In genomic region chr15:80137945-80138791, GRCm38 (mm10) we compare ENCODE assay signal across 9 mouse cellular contexts. TPM values are rescaled to one million over a fixed set of nuclear protein-coding genes. Genes with fewer than 3 reads are reported as not detected.
DNase-seq lines count a peak whose midpoint lies in the region; ATAC-seq and TF ChIP-seq lines count a peak whose summit lies in the region.
"Had no signal": no experiment of that assay in that cellular context is flagged by ENCODE, and none has a peak within 500 bp of the region (broad histone marks: within the 10 kb centered on the region; RNA-seq: fewer than 3 reads in every experiment).

No protein-coding gene starts in this region.

- no peak overlapping the region for H3K9ac ChIP-seq in heart, adult 2 months (ENCODE audit: low read depth, low read length)
- peak overlapping the region; percentile 28; the same call in 1 of the 2 replicates for H3K9ac ChIP-seq in stomach, embryonic 16.5 days (ENCODE audit: low read length)

- peaks cover 4% of the 10 kb centered on the region for H3K79me2 ChIP-seq in heart, adult 2 months (replicated peaks; ENCODE audit: control insufficient read depth, insufficient read depth, low read length)

- 47% methylated on average over 17 of the region's 17 CpGs for WGBS in heart, adult 2 months
- WGBS in stomach, embryonic 16.5 days, result 54% methylated on average over 17 of the region's 17 CpGs

- TF ChIP-seq EP300 in heart, adult 2 months (IDR thresholded peaks at IDR 0.05; ENCODE audit: insufficient read depth, low read depth, low read length), result no peak

- no peak overlapping the region for H3K4me2 ChIP-seq in stomach, embryonic 16.5 days (ENCODE audit: low read depth, low read length)

- no peak overlapping the region for H3K4me3 ChIP-seq in heart, adult 2 months
- no peak overlapping the region for H3K4me3 ChIP-seq in stomach, embryonic 16.5 days (replicated peaks; ENCODE audit: low read length)
- H3K4me3 ChIP-seq: erythroblast, embryonic 14.5 days had no signal

- H3K27me3 ChIP-seq in heart, adult 2 months (ENCODE audit: control insufficient read depth, insufficient read depth, low read length), result no peaks in the 10 kb centered on the region
- H3K27me3 ChIP-seq in stomach, embryonic 16.5 days (ENCODE audit: control insufficient read depth, insufficient read depth, low read length), result no peaks in the 10 kb centered on the region

- H3K9me3 ChIP-seq in stomach, embryonic 16.5 days (replicated peaks; ENCODE audit: control insufficient read depth, low read length), result no peaks in the 10 kb centered on the region; the same call in 1 of the 2 replicates

- TF ChIP-seq CTCF in heart, adult 2 months (IDR thresholded peaks at IDR 0.05), result 0 out of 2 replicates have a peak, but pooled peaks have one; percentile 8

- peaks cover 16% of the 10 kb centered on the region for H3K4me1 ChIP-seq in heart, adult 2 months (ENCODE audit: control insufficient read depth, insufficient read depth, low read length)
- peaks cover 41% of the 10 kb centered on the region for H3K4me1 ChIP-seq in stomach, embryonic 16.5 days (ENCODE audit: control insufficient read depth, insufficient read depth, low read length)

- H3K36me3 ChIP-seq in heart, adult 2 months (ENCODE audit: control insufficient read depth, insufficient read depth, low read length), result peaks cover 5% of the 10 kb centered on the region
- peaks cover 4% of the 10 kb centered on the region; the same call in 1 of the 2 replicates for H3K36me3 ChIP-seq in stomach, embryonic 16.5 days (ENCODE audit: control insufficient read depth, insufficient read depth, low read length)

- no peak for ATAC-seq in stomach, embryonic 16.5 days (ENCODE audit: insufficient read depth, low FRiP score)
- ATAC-seq in megakaryocyte progenitor cell, adult 5-6 weeks (replicated peaks; ENCODE audit: poor library complexity), result no peak
- ATAC-seq in granulocyte monocyte progenitor cell, adult 5-6 weeks (replicated peaks; ENCODE audit: poor library complexity, severe bottlenecking), result no peak

- peak overlapping the region; percentile 7; the same call in 1 of the 2 replicates for H3K27ac ChIP-seq in heart, adult 2 months
- peak overlapping the region; percentile 55 for H3K27ac ChIP-seq in stomach, embryonic 16.5 days (ENCODE audit: low read length)

- DNase-seq in heart, adult 2 months, result no peak
- DNase-seq in heart, adult 18-20 months, result no peak
- DNase-seq in right cerebral cortex, adult 2 months (ENCODE audit: low spot score in 2 of 2), result peak; percentile 85 to 87
- no peak for DNase-seq in right cerebral cortex, postnatal 14 days
- DNase-seq in left cerebral cortex, adult 8-10 months (ENCODE audit: low spot score in 2 of 2), result peak; percentile 37 to 90

- no peak for TF ChIP-seq POLR2A in heart, adult 2 months (IDR thresholded peaks at IDR 0.05; ENCODE audit: insufficient read depth, low read depth, low read length)

- intact Hi-C loops in heart, adult 2 months (cut with DNase I), result no loop called here

RNA-seq across cellular contexts. Expression of gene Tab1, which starts 5.2 kb away (rescaled TPM):
- total RNA-seq in heart, adult 2 months (2021), result 10 to 100 TPM; 17.8 to 24.5 TPM
- 24.1 and 29.3 TPM in 2 replicates for polyA plus RNA-seq in heart, adult 2 months (2012; rRNA removed)
- total RNA-seq in heart, adult 18-20 months (2021), result 10 to 100 TPM; 14.8 to 18.4 TPM
- 10 to 100 TPM; 24.4 to 30.0 (median 26.9) TPM for total RNA-seq in left cerebral cortex, adult 8-10 months (2022)
- 29.3 and 35.6 TPM in 2 replicates for polyA plus RNA-seq in stomach, embryonic 16.5 days (2015; fragmentation: Nextera tagmentation; extraction: Ambion mirVana)
- 4.0 and 6.0 TPM in 2 replicates for total RNA-seq in megakaryocyte progenitor cell, adult 5-6 weeks (2015)
- 15.7 and 19.2 TPM in 2 replicates for total RNA-seq in megakaryocyte progenitor cell, adult 5-6 weeks (2017)
- 15.0 and 22.3 TPM in 2 replicates for total RNA-seq in granulocyte monocyte progenitor cell, adult 5-6 weeks (2014; fragmentation: Nextera tagmentation)
- 13.0 and 21.3 TPM in 2 replicates for total RNA-seq in granulocyte monocyte progenitor cell, adult 5-6 weeks (2017)

RNA-seq across cellular contexts. Expression of gene Mgat3, which starts 35.4 kb away (rescaled TPM):
- total RNA-seq in heart, adult 2 months (2021), result 1 to 10 TPM; 2.3 to 3.5 TPM
- 4.9 and 5.5 TPM in 2 replicates for polyA plus RNA-seq in heart, adult 2 months (2012; rRNA removed)
- total RNA-seq in heart, adult 18-20 months (2021), result 1 to 10 TPM; 4.3 to 5.2 TPM
- total RNA-seq in left cerebral cortex, adult 8-10 months (2022), result 100 to 1,000 TPM; 118 to 134 (median 124) TPM
- 8.7 and 10.5 TPM in 2 replicates for polyA plus RNA-seq in stomach, embryonic 16.5 days (2015; fragmentation: Nextera tagmentation; extraction: Ambion mirVana)
- not detected in 2 replicates for total RNA-seq in megakaryocyte progenitor cell, adult 5-6 weeks (2015)
- not detected in 2 replicates for total RNA-seq in megakaryocyte progenitor cell, adult 5-6 weeks (2017)
- total RNA-seq in granulocyte monocyte progenitor cell, adult 5-6 weeks (2014; fragmentation: Nextera tagmentation), result not detected in 2 replicates
- total RNA-seq in granulocyte monocyte progenitor cell, adult 5-6 weeks (2017), result not detected in 2 replicates
- polyA plus RNA-seq: erythroblast, embryonic 14.5 days had no signal

RNA-seq across cellular contexts. Expression of gene Rpl3, which starts 46.5 kb away (rescaled TPM):
- total RNA-seq in heart, adult 2 months (2021), result 100 to 1,000 TPM; 137 to 150 TPM
- polyA plus RNA-seq in heart, adult 2 months (2012; rRNA removed), result 201 and 230 TPM in 2 replicates
- total RNA-seq in heart, adult 18-20 months (2021), result 100 to 1,000 TPM; 163 to 184 TPM
- 100 to 1,000 TPM; 506 to 560 (median 527) TPM for total RNA-seq in left cerebral cortex, adult 8-10 months (2022)
- polyA plus RNA-seq in stomach, embryonic 16.5 days (2015; fragmentation: Nextera tagmentation; extraction: Ambion mirVana), result 835 and 1,068 TPM in 2 replicates
- 2,120 and 2,179 TPM in 2 replicates for total RNA-seq in megakaryocyte progenitor cell, adult 5-6 weeks (2015)
- 3,037 and 3,138 TPM in 2 replicates for total RNA-seq in megakaryocyte progenitor cell, adult 5-6 weeks (2017)
- total RNA-seq in granulocyte monocyte progenitor cell, adult 5-6 weeks (2014; fragmentation: Nextera tagmentation), result 2,307 and 2,508 TPM in 2 replicates
- total RNA-seq in granulocyte monocyte progenitor cell, adult 5-6 weeks (2017), result 3,100 and 3,113 TPM in 2 replicates

RNA-seq across cellular contexts. Expression of gene Syngr1, which starts 47.0 kb away (rescaled TPM):
- total RNA-seq in heart, adult 2 months (2021), result 10 to 100 TPM; 69.6 to 95.0 TPM
- polyA plus RNA-seq in heart, adult 2 months (2012; rRNA removed), result 247 and 250 TPM in 2 replicates
- total RNA-seq in heart, adult 18-20 months (2021), result 100 to 1,000 TPM in 1 of 2 experiments, 10 to 100 TPM in 1; 80.2 to 107 TPM
- total RNA-seq in left cerebral cortex, adult 8-10 months (2022), result 100 to 1,000 TPM; 430 to 460 (median 440) TPM
- 43.1 and 55.2 TPM in 2 replicates for polyA plus RNA-seq in stomach, embryonic 16.5 days (2015; fragmentation: Nextera tagmentation; extraction: Ambion mirVana)
- 2.1 and 3.6 TPM in 2 replicates for total RNA-seq in megakaryocyte progenitor cell, adult 5-6 weeks (2015)
- total RNA-seq in megakaryocyte progenitor cell, adult 5-6 weeks (2017), result 1.5 and 1.8 TPM in 2 replicates
- 1.5 and 1.6 TPM in 2 replicates for total RNA-seq in granulocyte monocyte progenitor cell, adult 5-6 weeks (2014; fragmentation: Nextera tagmentation)
- 1.6 and 4.0 TPM in 2 replicates for total RNA-seq in granulocyte monocyte progenitor cell, adult 5-6 weeks (2017)

Comparison
In these comparisons a context has a peak if more than half of its experiments do, and no peak if none do; other contexts are left out.
1. DNase-seq: peak in right cerebral cortex, adult 2 months (2 of 2) and left cerebral cortex, adult 8-10 months (2 of 2); none in heart, adult 2 months (0 of 2), heart, adult 18-20 months (0 of 2) and right cerebral cortex, postnatal 14 days (single experiment).
2. RNA of gene Mgat3, which starts 35.4 kb away (total RNA-seq): 118 to 134 TPM in left cerebral cortex, adult 8-10 months; 4.3 to 5.2 TPM in heart, adult 18-20 months, 2.3 to 3.5 TPM in heart, adult 2 months, not detected in megakaryocyte progenitor cell, adult 5-6 weeks and not detected in granulocyte monocyte progenitor cell, adult 5-6 weeks; every median in the first group is over 10 times any median in the second.